Mouse (Mus musculus) kidney, adult 2 months (tissue): ENCODE results near the gene D7Ertd443e.
A peak's percentile ranks its signal among the peaks of the same experiment; 100 is the strongest.

Experiments
- CTCF ChIP-seq: fragments of 200-500 bp; conservative IDR thresholded peaks from 2 replicates; pipeline ENCODE4 v1.5.1; 2011; ENCODE audit warnings: low read depth, mild to moderate bottlenecking, control low read depth, low read length, moderate library complexity, mixed read lengths; ENCODE audit not compliant: insufficient read depth, insufficient read length
- POLR2A ChIP-seq: fragments of 200-500 bp; IDR thresholded peaks from one replicate; pipeline ENCODE4 v1.6.1; 2011; ENCODE audit warnings: low read depth, low read length, control low read depth

DNA sequence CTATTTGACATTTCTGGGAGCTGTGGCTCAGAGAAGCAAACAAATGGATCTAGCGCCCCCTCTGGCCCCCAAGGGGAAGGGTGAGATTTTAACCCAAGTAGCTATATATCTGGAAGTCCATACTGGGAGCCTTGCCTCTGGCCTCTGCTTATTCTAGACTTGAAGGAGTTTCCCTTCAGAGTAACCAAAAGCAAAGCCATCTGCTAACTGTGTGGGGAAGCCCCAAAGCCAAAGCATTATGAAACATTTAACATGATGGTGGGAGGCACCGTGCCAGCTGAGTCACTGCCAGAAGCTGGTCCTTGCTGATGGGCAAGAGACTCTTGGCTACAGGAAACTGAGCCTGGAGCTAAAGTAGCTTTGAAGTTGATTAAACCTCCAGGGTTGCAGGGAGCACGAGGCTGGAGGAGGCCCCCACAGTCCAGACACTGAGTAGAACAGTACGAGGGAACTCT is 4.0 kb downstream of the D7Ertd443e start:
- no peak for TF ChIP-seq POLR2A
- TF ChIP-seq CTCF: 0 out of 2 replicates have a peak, but pooled peaks have one; percentile 9
